Mouse (Mus musculus): Measurements from ENCODE around the gene Bdh1. TPM values are rescaled to one million over a fixed set of nuclear protein-coding genes. Genes with fewer than 3 reads are reported as not detected.

Bdh1 gene
- total and polyA plus RNA-seq, 2 experiments from 2014 or later, result 4.2 to 9.5 TPM

- WGBS, result 76% methylated on average over 9 of the region's 9 CpGs
- Histone ChIP-seq H3K9me3 (replicated peaks; ENCODE audit: control insufficient read depth, low read length) (no peaks in the 10 kb centered on the region), H3K9ac (replicated peaks; ENCODE audit: low read depth, low read length) (no peak overlapping the region), H3K4me1 (ENCODE audit: control insufficient read depth, insufficient read depth) (peaks cover 8% of the 10 kb centered on the region; the same call in 1 of the 2 replicates), H3K4me2 (ENCODE audit: low read depth, low read length) (no peak overlapping the region), H3K27ac (ENCODE audit: low read depth) (no peak overlapping the region), H3K36me3 (replicated peaks; ENCODE audit: control insufficient read depth, insufficient read depth, low read length) (no peaks in the 10 kb centered on the region), H3K27me3 (ENCODE audit: control insufficient read depth, insufficient read depth, low read length) (0 out of 2 replicates have a peak, but pooled peaks cover 3% of the 10 kb centered on the region), H3K4me3 (ENCODE audit: low read depth, low read length) (no peak overlapping the region)
- ATAC-seq (ENCODE audit: insufficient read depth, low read depth) (no peak), DNase-seq (ENCODE audit: low spot score) (no peak)
- TF ChIP-seq EP300 (IDR thresholded peaks at IDR 0.05; ENCODE audit: low read depth) (no peak), CTCF (IDR thresholded peaks at IDR 0.05; ENCODE audit: low read depth) (no peak)
These were observed 73.7 kb downstream of the Bdh1 start for GRCm38 (mm10) chr16:31495769-31496168.

- 80% methylated on average over 4 of the region's 4 CpGs for WGBS
- Histone ChIP-seq H3K9ac (replicated peaks; ENCODE audit: low read depth, low read length) (no peak overlapping the region), H3K9me3 (replicated peaks; ENCODE audit: control insufficient read depth, low read length) (no peaks in the 10 kb centered on the region), H3K27ac (ENCODE audit: low read depth) (no peak overlapping the region), H3K4me3 (ENCODE audit: low read depth, low read length) (no peak overlapping the region), H3K4me2 (ENCODE audit: low read depth, low read length) (no peak overlapping the region), H3K4me1 (ENCODE audit: control insufficient read depth, insufficient read depth) (peaks cover 8% of the 10 kb centered on the region; the same call in 1 of the 2 replicates), H3K27me3 (ENCODE audit: control insufficient read depth, insufficient read depth, low read length) (no peaks in the 10 kb centered on the region), H3K36me3 (replicated peaks; ENCODE audit: control insufficient read depth, insufficient read depth, low read length) (no peaks in the 10 kb centered on the region)
- ATAC-seq (ENCODE audit: insufficient read depth, low read depth) (no peak), DNase-seq (ENCODE audit: low spot score) (no peak)
- TF ChIP-seq CTCF (IDR thresholded peaks at IDR 0.05; ENCODE audit: low read depth) (no peak), EP300 (IDR thresholded peaks at IDR 0.05; ENCODE audit: low read depth) (no peak)
These were observed 76.3 kb downstream of the Bdh1 start for GRCm38 (mm10) chr16:31498336-31498735.

DNA sequence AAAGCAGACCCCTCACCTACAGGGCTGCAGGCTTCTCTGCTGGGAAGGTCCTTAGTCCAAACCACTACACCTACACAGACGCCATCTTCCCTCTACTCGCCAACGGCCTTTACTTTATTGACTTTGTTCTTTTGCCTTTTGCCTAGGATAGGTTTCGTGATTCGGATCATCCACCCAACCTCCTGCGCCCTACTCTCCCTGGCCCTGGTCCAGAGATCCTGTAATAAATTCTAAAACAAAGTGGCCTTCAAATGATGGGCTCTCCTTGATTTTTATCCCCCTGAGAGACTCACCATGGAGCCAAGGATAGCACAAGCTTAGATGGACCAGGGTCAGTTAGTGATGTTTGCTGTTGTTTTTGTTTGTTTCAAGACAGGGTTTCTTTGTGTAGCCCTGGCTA, 76.9 kb downstream of the Bdh1 start:
- H3K27me3 ChIP-seq (ENCODE audit: control insufficient read depth, insufficient read depth, low read length), result no peaks in the 10 kb centered on the region
- ATAC-seq (ENCODE audit: insufficient read depth, low read depth) (no peak), DNase-seq (ENCODE audit: low spot score) (no peak)
- TF ChIP-seq CTCF (IDR thresholded peaks at IDR 0.05; ENCODE audit: low read depth), result no peak
- TF ChIP-seq EP300 (IDR thresholded peaks at IDR 0.05; ENCODE audit: low read depth), result no peak
- H3K9ac ChIP-seq (replicated peaks; ENCODE audit: low read depth, low read length), result no peak overlapping the region
- WGBS, result 96% methylated on average over 6 of the region's 6 CpGs
- H3K9me3 ChIP-seq (replicated peaks; ENCODE audit: control insufficient read depth, low read length), result no peaks in the 10 kb centered on the region
- H3K4me2 ChIP-seq (ENCODE audit: low read depth, low read length), result no peak overlapping the region
- H3K27ac ChIP-seq (ENCODE audit: low read depth), result no peak overlapping the region
- no peaks in the 10 kb centered on the region for H3K36me3 ChIP-seq (replicated peaks; ENCODE audit: control insufficient read depth, insufficient read depth, low read length)
- H3K4me3 ChIP-seq (ENCODE audit: low read depth, low read length), result no peak overlapping the region
- peaks cover 8% of the 10 kb centered on the region; the same call in 1 of the 2 replicates for H3K4me1 ChIP-seq (ENCODE audit: control insufficient read depth, insufficient read depth)

DNA sequence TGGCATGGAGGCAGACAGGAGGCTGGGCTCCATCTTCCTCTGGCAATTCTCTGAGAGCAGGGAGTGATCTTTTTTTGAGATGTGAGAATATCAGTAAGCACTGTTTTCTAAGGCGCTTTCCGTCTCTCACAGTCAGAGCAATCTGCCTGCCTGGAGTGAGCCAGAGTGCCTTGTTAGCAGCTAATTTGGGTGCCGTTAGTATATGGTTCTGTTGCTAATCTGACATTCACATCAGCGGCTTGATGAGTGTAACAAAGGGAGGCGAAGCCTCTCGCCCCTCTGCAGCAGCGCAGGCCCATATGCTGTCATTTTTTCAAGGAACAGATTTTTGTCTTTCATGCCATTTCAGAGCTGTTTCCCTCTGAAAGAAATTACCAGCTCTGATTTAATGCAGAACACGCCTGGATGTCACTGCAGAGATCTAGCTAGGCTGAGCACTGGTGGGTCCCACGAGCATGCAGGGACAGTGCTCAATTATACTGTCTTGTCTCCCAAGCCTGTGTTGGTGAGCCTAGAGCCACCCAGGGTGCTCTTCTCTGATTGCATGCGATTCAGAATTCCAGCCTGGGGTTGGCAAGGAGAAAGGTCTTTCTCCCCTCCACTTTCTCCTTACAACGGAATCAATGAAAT, 77.7 kb downstream of the Bdh1 start:
- Histone ChIP-seq H3K27ac (ENCODE audit: low read depth) (no peak overlapping the region), H3K27me3 (ENCODE audit: control insufficient read depth, insufficient read depth, low read length) (no peaks in the 10 kb centered on the region), H3K9ac (replicated peaks; ENCODE audit: low read depth, low read length) (no peak overlapping the region), H3K4me1 (ENCODE audit: control insufficient read depth, insufficient read depth) (peaks cover 8% of the 10 kb centered on the region; the same call in 1 of the 2 replicates), H3K4me2 (ENCODE audit: low read depth, low read length) (no peak overlapping the region), H3K4me3 (ENCODE audit: low read depth, low read length) (no peak overlapping the region), H3K36me3 (replicated peaks; ENCODE audit: control insufficient read depth, insufficient read depth, low read length) (no peaks in the 10 kb centered on the region), H3K9me3 (replicated peaks; ENCODE audit: control insufficient read depth, low read length) (no peaks in the 10 kb centered on the region)
- no peak for ATAC-seq (ENCODE audit: insufficient read depth, low read depth)
- no peak for DNase-seq (ENCODE audit: low spot score)
- TF ChIP-seq EP300 (IDR thresholded peaks at IDR 0.05; ENCODE audit: low read depth) (no peak), CTCF (IDR thresholded peaks at IDR 0.05; ENCODE audit: low read depth) (no peak)
- WGBS, result 75% methylated on average over 11 of the region's 11 CpGs

DNA sequence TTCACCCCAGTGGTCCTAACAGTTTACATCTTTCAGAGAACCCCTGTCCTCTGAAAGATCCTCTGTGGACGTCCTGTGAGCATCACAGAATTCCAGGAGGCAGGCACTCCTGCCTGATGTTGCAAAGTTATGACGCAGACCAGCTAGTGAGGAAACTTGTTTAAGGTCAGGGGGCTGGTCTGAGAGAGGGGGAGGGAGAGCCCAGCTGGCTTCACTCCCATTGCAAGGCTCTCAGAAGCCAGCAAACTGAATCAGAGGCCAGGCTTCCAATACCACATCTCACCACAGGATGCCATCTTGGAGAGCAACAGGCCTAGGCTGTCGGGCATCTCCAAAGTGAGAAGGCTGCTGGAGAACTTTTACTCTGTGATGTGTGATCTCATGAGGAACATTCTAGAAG, 78.5 kb downstream of the Bdh1 start:
- DNase-seq (ENCODE audit: low spot score), result no peak
- WGBS, result 68% methylated on average over 3 of the region's 3 CpGs
- TF ChIP-seq CTCF (IDR thresholded peaks at IDR 0.05; ENCODE audit: low read depth) (no peak), EP300 (IDR thresholded peaks at IDR 0.05; ENCODE audit: low read depth) (no peak)

More for the DNA sequence above, 78.5 kb downstream of the Bdh1 start:
- H3K27ac ChIP-seq (ENCODE audit: low read depth), result no peak overlapping the region
- H3K4me3 ChIP-seq (ENCODE audit: low read depth, low read length), result no peak overlapping the region
- no peak for ATAC-seq (ENCODE audit: insufficient read depth, low read depth)
- H3K27me3 ChIP-seq (ENCODE audit: control insufficient read depth, insufficient read depth, low read length), result no peaks in the 10 kb centered on the region
- H3K9me3 ChIP-seq (replicated peaks; ENCODE audit: control insufficient read depth, low read length), result no peaks in the 10 kb centered on the region
- H3K9ac ChIP-seq (replicated peaks; ENCODE audit: low read depth, low read length), result no peak overlapping the region
- no peak overlapping the region for H3K4me2 ChIP-seq (ENCODE audit: low read depth, low read length)
- H3K36me3 ChIP-seq (replicated peaks; ENCODE audit: control insufficient read depth, insufficient read depth, low read length), result no peaks in the 10 kb centered on the region
- peaks cover 1% of the 10 kb centered on the region; the same call in 1 of the 2 replicates for H3K4me1 ChIP-seq (ENCODE audit: control insufficient read depth, insufficient read depth)

Data from heart, postnatal 0 days (tissue).